In genomic region chr17:78791068-78791689, GRCm38 (mm10) we compare ENCODE assay signal across 15 mouse cellular contexts. TPM values are rescaled to one million over a fixed set of nuclear protein-coding genes. Genes with fewer than 3 reads are reported as not detected.
A peak's percentile ranks its signal among the peaks of the same experiment; 100 is the strongest.
DNase-seq lines count a peak whose midpoint lies in the region; ATAC-seq lines count a peak whose summit lies in the region.
"Had no signal": no experiment of that assay in that cellular context is flagged by ENCODE, and none has a peak within 500 bp of the region (broad histone marks: within the 10 kb centered on the region; RNA-seq: fewer than 3 reads in every experiment).

No protein-coding gene starts in this region.

- no peak overlapping the region for H3K4me3 ChIP-seq in heart, embryonic 16.5 days (ENCODE audit: low read length)
- no peak overlapping the region for H3K4me3 ChIP-seq in forebrain, embryonic 12.5 days (replicated peaks)
- H3K4me3 ChIP-seq: megakaryocyte, embryonic 14.5 days; neural tube, embryonic 15.5 days had no signal

- peak overlapping the region; percentile 23; the same call in 1 of the 2 replicates for H3K4me2 ChIP-seq in heart, embryonic 16.5 days (ENCODE audit: low read depth, low read length)
- H3K4me2 ChIP-seq in forebrain, embryonic 12.5 days, result no peak overlapping the region
- H3K4me2 ChIP-seq: neural tube, embryonic 15.5 days had no signal

- no peaks in the 10 kb centered on the region for H3K27me3 ChIP-seq in heart, embryonic 16.5 days (ENCODE audit: control insufficient read depth, insufficient read depth, low read length)
- H3K27me3 ChIP-seq in forebrain, embryonic 12.5 days, result no peaks in the 10 kb centered on the region
- H3K27me3 ChIP-seq: megakaryocyte, embryonic 14.5 days; neural tube, embryonic 15.5 days had no signal

- H3K27ac ChIP-seq in heart, embryonic 16.5 days (ENCODE audit: low read length), result peak overlapping the region; percentile 98
- no peak overlapping the region for H3K27ac ChIP-seq in forebrain, embryonic 12.5 days
- H3K27ac ChIP-seq: neural tube, embryonic 15.5 days had no signal

- peaks cover 13% of the 10 kb centered on the region for H3K4me1 ChIP-seq in heart, embryonic 16.5 days (ENCODE audit: control insufficient read depth, insufficient read depth, low read length)
- H3K4me1 ChIP-seq in forebrain, embryonic 12.5 days, result no peaks in the 10 kb centered on the region
- H3K4me1 ChIP-seq: neural tube, embryonic 15.5 days had no signal

- no peaks in the 10 kb centered on the region for H3K9me3 ChIP-seq in heart, embryonic 16.5 days (replicated peaks; ENCODE audit: control insufficient read depth, low read length)
- no peaks in the 10 kb centered on the region for H3K9me3 ChIP-seq in forebrain, embryonic 12.5 days
- H3K9me3 ChIP-seq: megakaryocyte, embryonic 14.5 days; neural tube, embryonic 15.5 days had no signal

- peak; percentile 96 for ATAC-seq in heart, embryonic 16.5 days (replicated peaks; ENCODE audit: extremely low read depth, insufficient read depth, low FRiP score)
- ATAC-seq in forebrain, embryonic 12.5 days (ENCODE audit: low FRiP score), result no peak

- intact Hi-C loops in heart, postnatal 25 days (cut with DNase I), result no loop called here
- intact Hi-C loops in left cerebral cortex, postnatal 25 days (cut with DNase I), result loop anchor here (5.0 kb wide), 1 partner anchor 34 kb away; no protein-coding TSS in a partner anchor

- DNase-seq in heart, adult 11 months, result peak; percentile 93
- DNase-seq in heart, postnatal 25 days (ENCODE audit: low spot score), result no peak
- DNase-seq in Muller cell, postnatal 12 days (ENCODE audit: inconsistent ontology term), result peak; percentile 36
- peak; percentile 66 for DNase-seq in heart, adult 18-20 months
- no peak for DNase-seq in left cerebral cortex, postnatal 25 days (ENCODE audit: low spot score in 2 of 2)
- no peak for DNase-seq in left cerebral cortex, adult 9 months (ENCODE audit: low spot score in 2 of 2)
- DNase-seq: cerebellum, adult 11-12 months; kidney, adult 8-10 months; lung, adult 2 months; right cerebral cortex, adult 18-20 months; thymus, adult 18-20 months had no signal

- 26% methylated on average over 7 of the region's 7 CpGs for WGBS in heart, embryonic 16.5 days
- WGBS in forebrain, embryonic 12.5 days, result 83% methylated on average over 7 of the region's 7 CpGs

- peak overlapping the region; percentile 3; the same call in 1 of the 2 replicates for H3K9ac ChIP-seq in heart, embryonic 16.5 days (ENCODE audit: low read length)
- H3K9ac ChIP-seq in forebrain, embryonic 12.5 days, result no peak overlapping the region
- H3K9ac ChIP-seq: neural tube, embryonic 15.5 days had no signal

- H3K36me3 ChIP-seq in heart, embryonic 16.5 days (ENCODE audit: control insufficient read depth, insufficient read depth), result peaks cover 10% of the 10 kb centered on the region
- H3K36me3 ChIP-seq in forebrain, embryonic 12.5 days (replicated peaks), result peaks cover 39% of the 10 kb centered on the region

RNA-seq across cellular contexts. Expression of gene Heatr5b, which starts 44.0 kb away (rescaled TPM):
- 10 to 100 TPM; 38.6 to 43.0 TPM for total RNA-seq in heart, postnatal 25 days (2021)
- 10 to 100 TPM; 39.5 to 46.3 TPM for total RNA-seq in heart, adult 18-20 months (2021)
- 24.7 and 28.7 TPM in 2 replicates for polyA plus RNA-seq in heart, embryonic 16.5 days (2015; fragmentation: Nextera tagmentation; extraction: Ambion mirVana)
- 10 to 100 TPM; 53.5 to 56.2 TPM for total RNA-seq in left cerebral cortex, postnatal 25 days (2021)
- polyA plus RNA-seq in forebrain, embryonic 12.5 days (2016; fragmentation: Nextera tagmentation; extraction: Ambion mirVana), result 20.6 TPM in 2 replicates

RNA-seq across cellular contexts. Expression of gene Gpatch11, which starts 44.2 kb away (rescaled TPM):
- 10 to 100 TPM; 29.4 to 32.3 TPM for total RNA-seq in heart, postnatal 25 days (2021)
- 10 to 100 TPM; 25.0 to 30.6 TPM for total RNA-seq in heart, adult 18-20 months (2021)
- polyA plus RNA-seq in heart, embryonic 16.5 days (2015; fragmentation: Nextera tagmentation; extraction: Ambion mirVana), result 38.5 and 43.7 TPM in 2 replicates
- total RNA-seq in left cerebral cortex, postnatal 25 days (2021), result 10 to 100 TPM; 40.9 to 43.0 TPM
- polyA plus RNA-seq in forebrain, embryonic 12.5 days (2016; fragmentation: Nextera tagmentation; extraction: Ambion mirVana), result 51.3 and 53.4 TPM in 2 replicates

RNA-seq across cellular contexts. Expression of gene Strn, which starts 54.2 kb away (rescaled TPM):
- total RNA-seq in heart, postnatal 25 days (2021), result 10 to 100 TPM; 23.8 to 25.2 TPM
- total RNA-seq in heart, adult 18-20 months (2021), result 10 to 100 TPM; 22.5 to 23.0 TPM
- polyA plus RNA-seq in heart, embryonic 16.5 days (2015; fragmentation: Nextera tagmentation; extraction: Ambion mirVana), result 12.4 and 12.7 TPM in 2 replicates
- 10 to 100 TPM; 62.9 to 87.9 TPM for total RNA-seq in left cerebral cortex, postnatal 25 days (2021)
- polyA plus RNA-seq in forebrain, embryonic 12.5 days (2016; fragmentation: Nextera tagmentation; extraction: Ambion mirVana), result 7.5 and 8.8 TPM in 2 replicates

Comparison
In these comparisons a context has a peak if more than half of its experiments do, and no peak if none do; other contexts are left out.
1. DNase-seq: peak in heart, adult 11 months (single experiment), Muller cell, postnatal 12 days (single experiment) and heart, adult 18-20 months (2 of 2); none in heart, postnatal 25 days (single experiment), left cerebral cortex, postnatal 25 days (0 of 2) and left cerebral cortex, adult 9 months (0 of 2).